ENCODE assay signal across 7 mouse cellular contexts in the genomic region with DNA sequence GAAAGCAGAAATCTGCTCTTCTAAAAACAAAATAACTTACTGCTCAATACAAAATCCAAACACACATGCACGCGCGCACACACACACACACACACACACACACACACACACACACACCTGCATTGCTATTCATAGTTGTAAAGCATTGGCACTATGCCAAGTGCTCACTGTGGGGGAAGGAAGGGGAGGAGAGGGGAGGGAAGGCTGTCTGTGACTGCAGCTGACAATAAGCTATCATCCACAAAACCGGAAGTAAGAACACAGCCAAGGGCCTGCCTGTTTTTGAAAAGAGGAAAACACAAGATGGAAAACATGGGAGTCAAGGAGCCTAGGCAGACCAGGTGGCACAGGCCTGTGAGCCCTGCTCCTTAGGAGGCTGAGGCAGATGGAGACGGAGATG. TPM values are rescaled to one million over a fixed set of nuclear protein-coding genes. Genes with fewer than 3 reads are reported as not detected.
DNase-seq lines count a peak whose midpoint lies in the region; ATAC-seq lines count a peak whose summit lies in the region.

No protein-coding gene starts in this region.

- ATAC-seq in inflammation-experienced regulatory T-cells, adult 6 months: peak; percentile 79

- DNase-seq in A20 (ENCODE audit: low read depth, low spot score): peak; percentile 88
- peak; percentile 90 for DNase-seq in CD4-positive helper T cell, adult 2 months (ENCODE audit: low read depth, low spot score)
- peak; percentile 61 for DNase-seq in gastrocnemius, postnatal 25 days
- peak; percentile 66 for DNase-seq in lung, postnatal 25 days (ENCODE audit: low spot score)
- peak; percentile 69 to 88 for DNase-seq in thymus, adult 18-20 months
- no peak for DNase-seq in urinary bladder, postnatal 4 days (ENCODE audit: low spot score in 2 of 2)

RNA-seq across cellular contexts. Expression of a gene that starts 42.6 kb away (rescaled TPM):
- total RNA-seq in gastrocnemius, postnatal 25 days (2021): 10 to 100 TPM in 1 of 2 experiments, 1 to 10 TPM in 1; 7.8 to 10.6 TPM
- 1 to 10 TPM in 1 of 3 experiments, under 1 TPM in 1, not detected in 1; 0.40 to 1.1 TPM for polyA plus RNA-seq in inflammation-experienced regulatory T-cells, adult 6 months (2017; shearing (Covaris generic))

Comparison
In these comparisons a context has a peak if more than half of its experiments do, and no peak if none do; other contexts are left out.
1. DNase-seq: peak in A20 (single experiment), CD4-positive helper T cell, adult 2 months (single experiment), gastrocnemius, postnatal 25 days (single experiment), lung, postnatal 25 days (single experiment) and thymus, adult 18-20 months (2 of 2); none in urinary bladder, postnatal 4 days (0 of 2).